Mouse (Mus musculus): Measurements from ENCODE around the gene Tmem182. TPM values are rescaled to one million over a fixed set of nuclear protein-coding genes. Genes with fewer than 3 reads are reported as not detected.

Gene Tmem182
- total RNA-seq, 2 experiments from 2014 or later: 124 to 131 TPM

Other genes starting within 250 kb of the Tmem182 start
- not detected for gene Slc9a4, start 225.5 kb upstream of the Tmem182 start, total RNA-seq (2021)
- under 1 TPM; 0.50 to 0.84 TPM for gene Slc9a2, start 125.0 kb upstream of the Tmem182 start, total RNA-seq (2021)
- gene Mfsd9, start 14.9 kb upstream of the Tmem182 start, total RNA-seq (2021): 1 to 10 TPM; 1.0 to 1.4 TPM

Measured in heart, postnatal 10 days (tissue).